Mouse (Mus musculus): ENCODE measurements around the gene Greb1. TPM values are rescaled to one million over a fixed set of nuclear protein-coding genes. Genes with fewer than 3 reads are reported as not detected.

Greb1 gene
- total RNA-seq, 2 experiments from 2014 or later: not detected

DNA sequence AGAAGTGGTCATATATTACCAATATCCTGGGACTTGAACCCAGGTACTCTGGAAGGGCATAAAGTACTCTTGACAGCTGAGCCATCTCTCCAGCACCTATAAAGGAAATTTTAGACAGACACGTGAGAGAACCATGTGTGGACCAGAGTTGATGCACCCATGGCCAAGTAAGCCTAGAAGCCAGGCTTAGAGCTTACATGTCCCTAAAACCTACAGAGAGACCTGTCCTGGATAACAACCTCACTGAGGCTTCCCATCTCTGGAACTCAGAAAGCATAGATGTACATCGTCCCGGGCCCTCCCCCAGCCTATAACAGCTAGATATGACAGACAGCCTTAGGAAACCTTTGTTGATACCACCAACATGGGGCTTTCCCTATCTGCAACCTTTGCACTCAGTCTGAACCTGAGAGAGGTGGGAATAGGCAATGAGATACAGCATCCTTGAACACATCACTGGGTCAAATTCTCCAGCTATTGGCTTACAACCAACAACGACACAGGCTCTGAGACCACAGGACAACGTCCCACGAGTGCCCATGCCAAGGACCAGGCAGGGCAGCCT is 31.0 kb downstream of the Greb1 start:
- no peak for ATAC-seq (replicated peaks; ENCODE audit: low FRiP score, poor library complexity, severe bottlenecking)

DNA sequence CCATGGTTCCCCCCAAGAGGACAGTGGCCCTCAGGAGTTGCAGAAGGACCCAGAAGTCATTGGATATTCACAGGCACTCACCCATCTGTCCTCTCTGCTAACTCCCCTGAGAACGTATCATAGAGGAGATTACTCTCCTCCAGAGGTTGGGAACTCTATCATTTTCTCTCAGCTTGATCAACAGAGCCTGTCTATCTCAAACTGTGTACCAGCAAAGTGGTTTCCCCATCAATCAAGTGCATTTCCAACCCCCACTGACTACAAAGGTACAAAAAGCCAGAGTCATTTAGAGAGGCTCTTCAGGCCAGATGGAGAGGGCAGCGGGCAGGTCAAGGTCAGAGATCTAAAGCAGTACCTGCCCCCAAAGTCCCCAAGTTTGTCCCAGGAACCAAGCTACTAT is 32.0 kb downstream of the Greb1 start:
- ATAC-seq (replicated peaks; ENCODE audit: low FRiP score, poor library complexity, severe bottlenecking): no peak

DNA sequence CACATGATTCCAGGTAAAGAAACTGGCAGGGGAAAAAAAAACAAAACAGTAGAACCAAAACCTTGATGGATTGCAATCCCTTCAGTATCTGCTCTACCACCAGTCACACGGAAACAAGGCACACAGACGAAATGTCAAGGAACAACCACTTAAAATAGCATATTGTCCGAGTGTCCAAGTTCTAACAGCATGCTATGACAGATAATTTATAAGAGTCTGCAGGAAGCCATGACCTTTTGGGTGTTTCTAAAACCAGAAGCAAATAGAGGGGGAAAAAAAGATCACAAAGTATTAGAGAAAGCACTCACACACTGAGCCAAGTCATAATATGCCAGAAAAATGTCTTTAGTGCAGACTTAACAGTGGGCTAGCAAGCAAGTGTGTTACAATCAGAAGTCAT is 32.4 kb downstream of the Greb1 start:
- no peak for ATAC-seq (replicated peaks; ENCODE audit: low FRiP score, poor library complexity, severe bottlenecking)

DNA sequence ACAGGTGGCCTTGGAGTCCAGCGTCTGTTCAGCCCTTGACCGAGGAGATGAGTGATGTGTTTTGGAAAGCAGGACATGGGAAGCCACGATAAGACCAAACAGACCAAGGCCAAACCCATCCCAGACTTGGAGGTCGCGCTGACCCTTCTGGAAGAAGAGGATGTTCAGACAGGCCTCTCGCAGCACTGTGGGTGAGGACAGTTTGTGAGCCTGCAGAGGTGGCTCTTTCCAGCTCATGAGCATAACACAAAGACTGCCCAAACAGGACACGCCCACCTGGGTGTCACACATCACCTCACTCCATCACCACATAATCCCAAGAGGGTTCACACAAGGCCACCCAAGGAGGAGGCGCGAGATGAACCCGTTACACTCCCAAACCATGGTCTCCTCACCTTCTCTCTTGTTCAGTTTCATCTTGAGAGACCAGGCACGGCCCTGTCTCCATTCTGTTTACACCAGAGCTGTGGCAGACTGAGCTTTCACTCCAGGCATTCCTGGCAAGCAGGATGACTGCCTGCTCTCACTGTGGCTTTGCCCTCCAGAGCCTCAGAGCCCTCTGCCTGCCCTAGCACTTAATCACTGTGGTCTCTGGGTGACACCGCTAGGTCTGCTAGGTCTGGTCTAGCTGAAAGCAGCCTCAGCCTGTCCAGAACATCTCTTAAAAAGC is 35.8 kb downstream of the Greb1 start:
- ATAC-seq (replicated peaks; ENCODE audit: low FRiP score, poor library complexity, severe bottlenecking): no peak

DNA sequence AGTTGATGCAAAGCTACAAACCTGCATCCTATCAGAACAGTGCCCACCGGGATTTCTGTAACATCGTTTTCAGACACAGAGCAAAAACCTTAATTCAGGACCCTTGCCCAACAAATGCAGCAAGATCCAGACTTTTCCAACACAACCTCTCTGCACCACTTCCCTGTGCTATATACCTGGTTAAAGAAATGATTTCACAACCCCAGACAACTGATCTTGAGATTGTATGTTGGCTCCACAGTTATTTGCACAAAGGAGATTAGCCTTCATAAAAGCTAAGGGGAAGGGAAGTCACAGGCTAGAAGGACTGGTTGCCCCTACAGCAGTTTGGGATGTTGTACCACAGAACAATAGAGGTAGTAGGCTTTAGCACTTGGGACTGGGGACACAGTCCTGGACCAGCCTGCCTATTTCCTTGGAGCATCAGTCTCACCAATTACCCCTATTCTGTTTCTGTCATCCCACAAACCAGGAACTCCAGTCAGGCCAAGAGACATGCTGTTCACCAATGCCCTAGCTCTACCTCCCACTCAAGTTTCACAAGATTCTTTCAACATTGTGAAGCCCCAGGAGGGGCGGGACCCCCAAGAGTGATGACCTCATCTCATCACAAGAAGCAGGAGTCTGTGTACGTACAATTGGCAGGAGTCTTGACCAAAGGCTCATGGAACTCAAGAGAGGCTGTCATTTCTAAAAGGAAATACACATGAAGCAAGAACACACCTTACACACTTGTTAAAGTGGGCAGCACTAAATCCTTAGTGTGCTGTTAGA is 36.9 kb downstream of the Greb1 start:
- no peak for ATAC-seq (replicated peaks; ENCODE audit: low FRiP score, poor library complexity, severe bottlenecking)

DNA sequence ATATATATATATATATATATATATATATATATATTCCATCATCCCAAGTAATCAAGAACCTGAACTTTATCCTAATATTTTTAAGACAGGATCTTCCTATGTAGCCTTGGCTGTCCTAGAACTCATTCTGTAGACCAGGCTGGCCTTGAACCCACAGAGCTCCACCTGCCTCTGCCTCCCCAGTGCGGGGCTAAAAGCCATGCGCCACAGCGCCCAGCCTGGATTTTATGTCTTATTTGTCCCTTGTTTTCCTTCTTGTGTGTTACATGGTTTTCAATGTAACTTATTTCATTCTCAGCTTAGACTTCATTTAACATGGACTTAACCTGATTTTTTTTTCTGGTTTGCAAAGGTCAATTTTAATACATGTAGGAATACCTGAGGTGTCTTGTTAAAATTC is 39.2 kb downstream of the Greb1 start:
- ATAC-seq (replicated peaks; ENCODE audit: low FRiP score, poor library complexity, severe bottlenecking): no peak

DNA sequence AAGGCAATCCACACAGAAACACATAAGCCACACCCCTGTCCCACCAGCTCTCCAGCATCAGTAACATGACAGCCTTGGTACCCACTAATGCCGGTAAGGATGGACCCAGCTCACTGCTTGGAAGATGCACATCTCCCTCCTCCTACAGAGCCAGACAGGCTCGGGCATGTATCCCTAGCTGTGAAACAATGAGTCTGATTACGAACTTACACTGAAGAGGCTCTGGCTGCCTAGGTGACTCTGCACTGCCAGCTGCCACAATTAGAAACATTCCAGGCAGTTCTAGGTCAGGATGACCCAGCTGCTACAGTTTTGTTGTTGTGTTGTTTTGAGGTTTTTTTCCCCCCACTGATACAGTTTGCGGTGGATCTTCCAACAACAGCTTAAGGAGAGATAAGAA is 40.4 kb downstream of the Greb1 start:
- no peak for ATAC-seq (replicated peaks; ENCODE audit: low FRiP score, poor library complexity, severe bottlenecking)

DNA sequence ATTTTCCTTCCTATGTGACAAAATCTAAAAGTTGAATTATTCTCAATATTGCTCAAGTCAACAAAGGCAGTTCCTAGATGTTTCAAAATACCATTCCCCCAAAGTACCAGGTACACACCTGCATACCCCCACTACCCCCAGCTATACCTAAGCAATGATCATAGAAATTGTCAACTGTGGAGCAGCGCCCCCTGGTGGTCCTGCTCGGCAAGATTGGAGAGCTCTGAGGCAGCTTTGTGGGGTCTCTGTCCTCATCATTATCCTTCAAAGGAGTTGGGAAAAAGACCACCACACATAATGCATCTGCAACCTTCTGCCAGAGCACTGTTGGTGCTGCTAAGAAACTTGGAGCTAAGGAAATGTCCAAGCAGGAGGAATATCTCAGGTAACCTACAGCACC is 46.4 kb downstream of the Greb1 start:
- peak; percentile 71 for ATAC-seq (replicated peaks; ENCODE audit: low FRiP score, poor library complexity, severe bottlenecking)

DNA sequence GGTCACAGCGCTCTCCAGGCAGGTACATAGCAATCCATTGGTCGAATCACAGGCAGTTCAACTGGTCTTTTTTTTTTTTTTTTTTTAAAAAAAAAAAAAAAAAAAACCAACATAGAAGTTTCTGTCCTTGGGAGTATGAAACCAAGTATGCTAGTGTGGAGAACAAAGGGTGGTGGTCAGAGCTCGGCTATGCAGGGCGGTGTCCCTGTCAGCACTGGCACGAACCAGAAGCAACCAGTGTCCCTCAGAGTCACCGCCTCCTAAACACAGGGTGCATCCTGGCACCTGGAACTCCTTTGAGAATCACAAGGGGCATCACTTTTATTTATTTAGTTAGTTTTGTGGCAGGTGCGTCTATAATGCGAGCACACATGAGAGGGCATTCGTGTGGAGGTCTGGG is 47.1 kb downstream of the Greb1 start:
- no peak for ATAC-seq (replicated peaks; ENCODE audit: low FRiP score, poor library complexity, severe bottlenecking)

DNA sequence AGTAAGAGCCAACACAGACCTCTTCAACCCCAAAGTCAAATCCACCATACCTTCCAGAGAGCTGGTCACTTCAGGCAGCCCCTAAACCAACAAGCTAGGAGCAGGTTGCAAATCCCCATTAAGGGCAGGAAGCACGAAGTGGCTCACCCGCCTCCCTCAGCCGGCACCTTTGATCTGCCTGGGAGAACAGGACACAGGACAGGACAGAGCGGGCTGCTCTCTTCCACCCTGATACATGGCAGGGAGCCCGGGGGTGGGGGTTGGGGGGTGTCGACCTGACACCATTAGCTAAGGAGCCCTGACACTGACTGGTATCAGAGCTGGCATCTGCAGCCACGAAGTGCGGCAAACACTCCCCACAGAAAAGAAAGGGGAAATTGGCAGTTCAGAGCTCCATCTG is 47.6 kb downstream of the Greb1 start:
- no peak for ATAC-seq (replicated peaks; ENCODE audit: low FRiP score, poor library complexity, severe bottlenecking)

DNA sequence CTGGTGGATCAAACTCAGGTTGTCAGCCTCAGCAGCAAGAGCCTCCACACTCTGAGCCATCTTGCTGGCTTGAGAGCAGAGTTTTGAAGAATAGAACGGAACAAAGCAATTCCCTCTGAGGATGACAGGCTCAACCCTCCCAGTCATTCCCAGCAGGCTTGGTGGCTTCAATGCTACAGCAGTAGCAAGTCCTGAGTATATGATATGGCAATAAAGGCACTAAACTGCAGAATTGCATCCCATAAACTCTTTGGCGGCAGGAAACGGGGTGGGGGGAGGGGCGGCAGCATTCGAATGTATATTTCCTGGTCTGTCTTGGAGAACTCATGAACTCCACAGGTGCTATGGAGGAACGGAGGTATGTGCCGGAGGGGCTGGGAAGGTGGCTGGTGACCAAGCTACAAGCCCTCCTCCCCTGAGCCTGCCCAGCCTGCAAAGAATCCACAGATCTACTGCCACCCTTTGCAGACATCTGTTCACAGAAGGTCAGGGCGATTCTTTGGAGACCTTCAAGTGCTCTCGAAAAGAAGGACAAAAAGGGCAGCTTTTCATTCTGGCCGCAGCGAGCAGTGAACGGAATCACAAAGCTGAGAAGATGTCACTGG is 48.3 kb downstream of the Greb1 start:
- no peak for ATAC-seq (replicated peaks; ENCODE audit: low FRiP score, poor library complexity, severe bottlenecking)

DNA sequence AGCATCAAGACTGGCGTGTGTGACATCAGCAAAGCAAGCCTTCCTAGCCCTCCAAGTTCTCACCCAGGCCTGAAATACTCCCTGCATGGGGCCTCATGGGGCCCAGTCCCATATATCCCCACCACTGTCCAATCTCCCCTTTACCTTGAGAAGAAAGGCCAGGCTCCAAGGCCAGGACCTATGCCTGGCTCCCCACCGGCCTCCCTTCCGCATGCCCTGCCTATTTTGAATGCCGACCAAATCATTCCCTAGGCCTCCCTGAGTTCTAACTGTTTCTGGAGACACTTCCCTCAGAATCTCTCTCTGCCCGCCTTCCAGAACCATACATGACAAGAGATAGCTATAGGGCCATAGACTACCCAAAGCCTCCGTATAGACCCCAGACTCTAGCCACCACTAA is 49.1 kb downstream of the Greb1 start:
- no peak for ATAC-seq (replicated peaks; ENCODE audit: low FRiP score, poor library complexity, severe bottlenecking)

DNA sequence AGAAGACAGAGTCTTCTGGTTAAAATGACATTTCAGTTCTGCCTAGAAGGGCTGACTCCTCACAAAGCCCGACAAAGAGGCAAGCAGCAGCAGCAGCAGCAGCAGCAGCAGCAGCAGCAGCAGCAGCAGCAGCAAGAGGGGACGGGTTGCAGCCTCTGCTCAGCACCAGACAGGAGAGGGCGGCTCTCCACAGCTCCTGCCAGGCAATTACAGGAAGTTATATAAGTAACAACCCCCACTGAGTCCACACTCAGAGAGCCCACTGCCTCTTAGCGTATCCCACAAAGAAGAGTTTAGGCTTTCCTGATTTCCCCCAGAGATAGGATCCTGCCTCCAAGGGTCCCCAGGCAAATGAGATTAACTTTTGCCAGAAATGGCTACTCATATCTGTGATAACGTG is 60.6 kb downstream of the Greb1 start:
- ATAC-seq (replicated peaks; ENCODE audit: low FRiP score, poor library complexity, severe bottlenecking): no peak

DNA sequence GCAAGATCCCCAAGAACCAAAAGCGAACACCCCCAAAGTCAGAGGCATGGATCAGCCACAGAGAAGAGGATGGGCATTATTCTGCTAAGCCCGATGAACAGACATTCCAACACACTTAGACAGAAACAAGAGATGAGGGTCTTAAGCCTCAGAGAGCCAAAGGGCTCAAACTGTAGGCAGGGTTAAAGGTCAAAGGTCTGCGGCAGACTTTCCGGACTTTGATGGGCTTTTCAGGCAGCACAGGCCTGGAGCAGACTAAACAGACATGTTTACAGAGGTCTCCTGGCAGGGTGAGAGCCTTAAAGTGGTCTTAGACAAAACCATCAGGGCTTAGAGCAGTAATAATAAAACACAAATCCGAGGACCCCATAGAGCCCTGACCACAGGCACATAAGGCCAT is 63.4 kb downstream of the Greb1 start:
- ATAC-seq (replicated peaks; ENCODE audit: low FRiP score, poor library complexity, severe bottlenecking): no peak

DNA sequence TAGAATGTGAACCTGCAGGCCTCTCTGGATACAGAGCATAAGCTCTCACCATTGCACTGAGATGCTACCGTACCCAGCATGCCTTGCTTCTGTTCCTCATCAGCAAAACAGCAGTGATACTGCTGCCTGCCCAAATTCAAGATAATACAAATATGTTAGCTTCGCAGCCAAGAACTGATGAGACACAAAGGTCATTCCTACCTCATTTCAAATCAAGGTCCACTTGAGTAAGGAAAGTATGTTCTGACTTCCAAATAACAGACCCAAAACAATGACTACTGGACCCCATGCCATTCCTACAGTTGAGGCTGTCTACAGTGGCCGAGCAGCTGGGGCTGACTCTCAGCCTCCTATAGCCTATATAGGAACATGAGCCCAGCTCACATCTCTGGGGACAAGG is 66.0 kb downstream of the Greb1 start:
- no peak for ATAC-seq (replicated peaks; ENCODE audit: low FRiP score, poor library complexity, severe bottlenecking)

DNA sequence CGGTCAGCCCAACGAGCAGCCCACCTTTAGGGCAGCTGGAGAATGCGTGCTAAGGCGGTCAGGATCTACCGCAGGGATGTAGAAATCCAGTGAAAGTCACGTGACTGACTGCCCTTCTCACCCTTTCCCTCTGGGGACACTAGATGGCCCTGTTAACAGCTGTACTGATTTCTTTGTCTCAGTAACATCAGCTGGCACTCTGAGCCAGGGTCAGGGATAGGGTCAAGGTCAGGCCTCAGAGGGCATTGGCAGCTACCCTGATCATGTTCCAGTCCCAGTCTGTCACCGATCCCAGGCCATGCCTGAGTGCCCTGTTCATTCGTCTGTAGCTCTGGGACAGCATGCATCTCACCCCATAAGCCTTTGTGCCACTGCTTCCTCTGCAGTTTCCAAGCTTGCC is 66.7 kb downstream of the Greb1 start:
- no peak for ATAC-seq (replicated peaks; ENCODE audit: low FRiP score, poor library complexity, severe bottlenecking)

DNA sequence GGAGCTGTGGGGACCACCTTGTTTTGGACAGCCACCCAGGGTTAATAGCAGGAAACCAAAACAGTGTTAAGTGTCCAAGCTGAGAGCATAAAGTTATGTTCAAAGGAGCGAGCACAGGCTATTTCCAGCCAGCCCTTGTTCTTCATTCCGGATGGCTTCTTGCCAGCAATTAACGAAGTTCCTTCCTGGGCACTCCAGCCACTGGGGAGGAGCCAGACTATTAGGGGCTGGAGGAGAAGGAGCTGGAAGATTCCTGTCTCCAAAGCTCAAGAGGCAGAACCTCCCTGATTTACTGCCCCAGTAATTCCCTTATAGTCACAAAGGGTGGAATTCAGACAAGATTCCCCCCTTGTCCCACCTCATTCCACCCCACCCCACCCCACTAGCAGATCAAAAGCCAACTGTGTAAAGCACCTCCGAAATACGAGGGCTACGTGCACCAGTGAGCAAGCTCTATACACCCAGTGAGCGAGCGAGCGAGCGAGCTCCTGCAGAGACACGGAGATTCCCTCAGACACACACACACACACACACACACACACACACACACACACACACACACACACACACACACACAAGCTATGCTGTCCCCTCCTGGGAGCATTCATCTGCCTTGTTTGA is 69.5 kb downstream of the Greb1 start:
- no peak for ATAC-seq (replicated peaks; ENCODE audit: low FRiP score, poor library complexity, severe bottlenecking)

DNA sequence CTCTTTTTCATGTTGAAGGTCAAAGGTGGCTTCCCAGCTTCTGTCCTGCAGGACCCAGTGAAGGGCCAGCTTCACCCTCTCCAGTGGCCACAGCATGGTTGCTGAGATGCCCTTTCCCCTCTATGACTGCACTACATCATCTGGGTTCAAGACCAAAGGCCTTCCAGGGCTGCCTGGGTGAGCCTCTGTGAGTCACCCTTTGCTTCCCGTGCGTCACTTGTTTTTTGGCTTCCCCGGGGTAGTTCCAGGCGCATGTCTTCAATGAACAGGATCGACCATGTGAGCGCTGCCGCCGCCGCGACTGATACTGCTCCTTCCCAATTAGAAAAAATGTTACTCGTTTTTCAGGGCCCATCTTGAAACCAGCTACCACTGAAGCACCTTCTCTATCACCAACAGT is 70.5 kb downstream of the Greb1 start:
- no peak for ATAC-seq (replicated peaks; ENCODE audit: low FRiP score, poor library complexity, severe bottlenecking)

DNA sequence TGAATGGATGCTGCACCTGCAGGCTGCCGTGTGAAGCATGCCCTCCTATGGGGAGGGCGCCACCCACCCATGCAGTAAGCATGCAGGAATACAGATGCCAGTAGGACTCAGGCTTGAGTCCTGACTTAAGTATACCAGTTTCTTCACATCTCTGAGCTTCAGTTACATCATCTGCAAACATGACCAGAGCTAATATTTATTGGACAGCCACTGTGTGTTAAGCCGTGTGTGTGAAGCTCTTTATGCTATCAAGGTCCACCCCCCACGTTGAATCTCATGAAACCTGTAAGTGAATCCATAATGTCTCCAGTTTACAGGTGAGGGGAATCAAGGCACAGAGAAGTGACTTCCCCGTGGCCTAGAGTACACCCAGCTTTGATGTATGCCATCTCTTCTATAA is 72.5 kb downstream of the Greb1 start:
- ATAC-seq (replicated peaks; ENCODE audit: low FRiP score, poor library complexity, severe bottlenecking): no peak

DNA sequence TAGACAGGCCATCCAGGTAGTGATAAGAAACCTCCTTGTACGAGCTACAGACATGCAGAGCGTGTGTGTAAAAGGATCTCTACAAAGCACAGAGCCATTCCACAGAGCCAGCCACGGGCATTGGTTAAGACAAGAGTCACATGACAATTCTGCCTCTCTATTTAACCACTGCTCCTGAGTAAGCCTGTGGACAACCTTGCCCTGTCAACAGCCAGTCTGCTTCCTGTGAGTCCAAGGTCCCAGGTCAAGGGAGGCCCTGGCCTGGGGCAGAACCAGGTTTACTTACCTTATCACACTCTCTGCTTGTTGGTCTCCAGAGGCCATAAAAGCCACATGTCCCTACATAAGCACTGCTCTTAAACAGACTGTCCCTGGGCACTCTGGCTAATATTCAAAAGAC is 74.5 kb downstream of the Greb1 start:
- no peak for ATAC-seq (replicated peaks; ENCODE audit: low FRiP score, poor library complexity, severe bottlenecking)

DNA sequence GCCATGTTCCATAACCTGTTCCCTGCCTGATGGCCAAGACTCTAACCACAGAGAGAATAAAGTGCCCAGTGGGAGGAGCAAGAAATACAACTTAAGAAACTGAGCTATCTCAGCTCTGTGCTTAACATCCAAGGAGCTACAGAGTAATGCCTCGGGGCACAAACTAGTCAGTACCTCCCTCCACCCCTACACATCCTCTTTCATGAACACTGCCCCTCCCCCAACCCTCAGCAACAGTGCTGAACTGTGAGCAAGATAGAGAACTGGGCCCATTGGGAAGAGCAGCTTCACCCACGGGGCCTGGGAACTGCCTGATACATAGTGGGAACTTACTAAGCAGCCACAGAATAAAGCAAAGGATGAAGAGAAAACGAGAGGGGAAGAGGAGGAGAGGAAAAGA is 77.1 kb downstream of the Greb1 start:
- no peak for ATAC-seq (replicated peaks; ENCODE audit: low FRiP score, poor library complexity, severe bottlenecking)

Measured in erythroblast, adult 5-6 weeks (primary cell).